Mouse (Mus musculus): ENCODE results near the gene Prpf6.

GRCm38 (mm10) chr2:181578790-181579618, 12.7 kb upstream of the Prpf6 start:
- TF ChIP-seq GATA1 (IDR thresholded peaks at IDR 0.05; ENCODE audit: borderline replicate concordance, low read length) (no peak), FLI1 (IDR thresholded peaks at IDR 0.05; ENCODE audit: low read length) (no peak)

All from megakaryocyte, embryonic 14.5 days (primary cell).